Mouse (Mus musculus) monocyte, adult 5-6 weeks (primary cell): ENCODE measurements around the gene Mrpl53. TPM values are rescaled to one million over a fixed set of nuclear protein-coding genes. Genes with fewer than 3 reads are reported as not detected.
A peak's percentile ranks its signal among the peaks of the same experiment; 100 is the strongest.

Experiments used
- ATAC-seq: fragments of 153-309, 156-312 bp; replicated peaks from 2 replicates; pipeline ENCODE4 v1.8.0; 2017; ENCODE audit warnings: mild to moderate bottlenecking; ENCODE audit not compliant: low TSS enrichment, insufficient number of reproducible peaks, severe bottlenecking, poor library complexity, low FRiP score
- total RNA-seq: library from RNA; stranded (forward); fragments of 200-1000, 200-491, 200-594 nt; gene quantifications from 3 replicates; pipeline ENCODE4 v1.2.3, GENCODE M21; 2017

Gene Mrpl53
- total RNA-seq, 1 experiment from 2014 or later: 4.4 TPM

GRCm38 (mm10) chr6:83087205-83087925 is 21.5 kb upstream of the Mrpl53 start:
- no peak for ATAC-seq

- no peak for ATAC-seq
Observed at GRCm38 (mm10) chr6:83087926-83088260, 20.9 kb upstream of the Mrpl53 start.

GRCm38 (mm10) chr6:83092416-83093127 is 16.3 kb upstream of the Mrpl53 start:
- no peak for ATAC-seq

- ATAC-seq: no peak
Observed at GRCm38 (mm10) chr6:83095968-83096367, 12.9 kb upstream of the Mrpl53 start.

GRCm38 (mm10) chr6:83098411-83098810 is 10.4 kb upstream of the Mrpl53 start:
- ATAC-seq: no peak

- ATAC-seq: peak; percentile 95
Observed at GRCm38 (mm10) chr6:83101316-83101687, 7.5 kb upstream of the Mrpl53 start, which contains the start of the genes Ccdc142 and Gm42688. Gene Ccdc142 (plus strand): TSS chr6:83101601. Gene Gm42688 (plus strand): TSS chr6:83101617.

GRCm38 (mm10) chr6:83101688-83102556 is 6.9 kb upstream of the Mrpl53 start:
- ATAC-seq: peak; percentile 10

- no peak for ATAC-seq
Observed at GRCm38 (mm10) chr6:83103130-83103650, 5.7 kb upstream of the Mrpl53 start.

- ATAC-seq: no peak
Observed at GRCm38 (mm10) chr6:83104158-83104557, 4.7 kb upstream of the Mrpl53 start.

GRCm38 (mm10) chr6:83107566-83108400 is 1.1 kb upstream of the Mrpl53 start:
- peak; percentile 73 for ATAC-seq

- ATAC-seq: no peak
Observed at GRCm38 (mm10) chr6:83111510-83112136, 2.8 kb downstream of the Mrpl53 start.

GRCm38 (mm10) chr6:83115011-83115671 is 6.3 kb downstream of the Mrpl53 start, which contains the start of gene Mogs:
Gene Mogs (plus strand): TSS chr6:83115496.
- peak; percentile 84 for ATAC-seq

GRCm38 (mm10) chr6:83115682-83116372 is 7.0 kb downstream of the Mrpl53 start:
- ATAC-seq: no peak

GRCm38 (mm10) chr6:83116373-83117164 is 7.7 kb downstream of the Mrpl53 start:
- ATAC-seq: no peak

GRCm38 (mm10) chr6:83117165-83117438 is 8.3 kb downstream of the Mrpl53 start:
- ATAC-seq: no peak

GRCm38 (mm10) chr6:83117616-83118015 is 8.8 kb downstream of the Mrpl53 start:
- no peak for ATAC-seq
